Comparison of ENCODE assay signal across 10 mouse cellular contexts in the genomic region with DNA sequence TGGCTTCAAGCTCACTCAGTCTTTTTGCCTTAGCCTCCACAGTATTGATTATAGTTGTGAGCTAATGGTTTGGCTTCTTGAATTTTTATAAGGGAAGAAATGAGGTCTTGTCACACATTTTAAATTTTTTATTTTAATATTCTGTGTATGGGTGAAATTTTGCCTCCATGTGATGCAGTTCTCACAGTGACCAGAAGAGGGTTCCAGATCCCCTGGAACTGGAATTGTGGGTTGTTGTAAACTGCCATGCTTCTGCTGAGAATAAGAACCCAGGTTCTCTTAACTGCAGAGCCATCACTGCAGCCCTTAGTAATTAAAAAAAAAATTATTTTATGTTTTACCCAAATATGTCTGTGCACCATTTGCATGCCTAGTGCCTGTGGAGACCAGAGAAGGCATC. TPM values are rescaled to one million over a fixed set of nuclear protein-coding genes. Genes with fewer than 3 reads are reported as not detected.
DNase-seq lines count a peak whose midpoint lies in the region; ATAC-seq and TF ChIP-seq lines count a peak whose summit lies in the region.
"Had no signal": no experiment of that assay in that cellular context is flagged by ENCODE, and none has a peak within 500 bp of the region (broad histone marks: within the 10 kb centered on the region; RNA-seq: fewer than 3 reads in every experiment).

No protein-coding gene starts in this region.

- peak; percentile 66 for TF ChIP-seq CTCF in lung, postnatal 0 days (IDR thresholded peaks at IDR 0.05)

- H3K27me3 ChIP-seq in lung, postnatal 0 days (replicated peaks; ENCODE audit: insufficient read depth, low read length): no peaks in the 10 kb centered on the region

- no peaks in the 10 kb centered on the region for H3K9me3 ChIP-seq in lung, postnatal 0 days (ENCODE audit: low read length)

- DNase-seq in heart, postnatal 10 days: peak; percentile 6 to 37
- DNase-seq in heart, adult 8-10 months (ENCODE audit: low spot score): no peak
- peak; percentile 15 for DNase-seq in thymus, postnatal 14 days
- DNase-seq in thymus, postnatal 36 days: no peak
- no peak for DNase-seq in lung, postnatal 0 days (ENCODE audit: low spot score)
- no peak for DNase-seq in right cerebral cortex, postnatal 10 days (ENCODE audit: low spot score in 2 of 2)
- DNase-seq in left cerebral cortex, postnatal 14 days (ENCODE audit: low spot score in 2 of 2): no peak
- DNase-seq in spleen, postnatal 14 days (ENCODE audit: low spot score in 2 of 2): no peak
- DNase-seq: cerebellum, postnatal 25 days had no signal

- H3K4me1 ChIP-seq in lung, postnatal 0 days (ENCODE audit: insufficient read depth, low read depth, low read length): no peaks in the 10 kb centered on the region

- H3K36me3 ChIP-seq in lung, postnatal 0 days (ENCODE audit: insufficient read depth, low read length): no peaks in the 10 kb centered on the region

- no peak for ATAC-seq in lung, postnatal 0 days

- no peak overlapping the region for H3K27ac ChIP-seq in lung, postnatal 0 days (ENCODE audit: low read length)

- no peak overlapping the region for H3K4me2 ChIP-seq in lung, postnatal 0 days (replicated peaks; ENCODE audit: low read depth, low read length)

- no peak for TF ChIP-seq EP300 in lung, postnatal 0 days (IDR thresholded peaks at IDR 0.05)

- no peak overlapping the region for H3K4me3 ChIP-seq in lung, postnatal 0 days (ENCODE audit: low read depth, low read length)

- no peak overlapping the region for H3K9ac ChIP-seq in lung, postnatal 0 days (replicated peaks; ENCODE audit: low read depth)

- intact Hi-C loops in heart, postnatal 10 days (cut with DNase I): loop anchor here (5.0 kb wide), 2 partner anchors 113 to 308 kb away; a partner anchor contains a TSS
- intact Hi-C loops in left cerebral cortex, postnatal 14 days (cut with DNase I): no loop called here

RNA-seq across cellular contexts. Expression of a gene that starts 31.7 kb away (rescaled TPM):
- 100 to 1,000 TPM; 627 to 630 TPM for total RNA-seq in heart, postnatal 10 days (2021)
- 100 to 1,000 TPM; 432 to 497 (median 454) TPM for total RNA-seq in heart, adult 8-10 months (2022)
- polyA plus RNA-seq in lung, postnatal 0 days (2015; fragmentation: Nextera tagmentation; extraction: Ambion mirVana): 660 and 704 TPM in 2 replicates
- 100 to 1,000 TPM; 405 to 423 TPM for total RNA-seq in left cerebral cortex, postnatal 14 days (2021)

RNA-seq across cellular contexts. Expression of a gene that starts 31.9 kb away (rescaled TPM):
- total RNA-seq in heart, postnatal 10 days (2021): not detected
- total RNA-seq in heart, adult 8-10 months (2022): not detected
- polyA plus RNA-seq in lung, postnatal 0 days (2015; fragmentation: Nextera tagmentation; extraction: Ambion mirVana): 0.10 and 0.20 TPM in 2 replicates
- total RNA-seq in left cerebral cortex, postnatal 14 days (2021): under 1 TPM; 0.15 to 0.48 TPM
- total RNA-seq: heart, postnatal 36 days had no signal

RNA-seq across cellular contexts. Expression of a gene that starts 53.4 kb away (rescaled TPM):
- 10 to 100 TPM; 50.2 to 53.4 TPM for total RNA-seq in heart, postnatal 10 days (2021)
- total RNA-seq in heart, adult 8-10 months (2022): 10 to 100 TPM; 50.1 to 60.7 (median 53.0) TPM
- polyA plus RNA-seq in lung, postnatal 0 days (2015; fragmentation: Nextera tagmentation; extraction: Ambion mirVana): 23.8 and 23.9 TPM in 2 replicates
- 10 to 100 TPM; 33.0 to 41.8 TPM for total RNA-seq in left cerebral cortex, postnatal 14 days (2021)

Comparison
In these comparisons a context has a peak if more than half of its experiments do, and no peak if none do; other contexts are left out.
1. DNase-seq: peak in heart, postnatal 10 days (2 of 2) and thymus, postnatal 14 days (single experiment); none in heart, adult 8-10 months (single experiment), thymus, postnatal 36 days (0 of 2), lung, postnatal 0 days (single experiment), right cerebral cortex, postnatal 10 days (0 of 2), left cerebral cortex, postnatal 14 days (0 of 2) and spleen, postnatal 14 days (0 of 2).